Mouse (Mus musculus): ENCODE results near the gene Upk3bl.
"Not testable (repeated sequence)": the region's sequence is repeated elsewhere in the genome, so short reads cannot be mapped to it uniquely, and the experiment has no call there.

- not testable (repeated sequence) for TF ChIP-seq ELF1 (IDR thresholded peaks at IDR 0.05; ENCODE audit: low read depth, low read length); CTCF (conservative IDR thresholded peaks at IDR 0.05 in 1 of 2, IDR thresholded peaks at IDR 0.05 in 1 of 2; ENCODE audit: low read depth in 2 of 2, low read length in 2 of 2); RAD21 (IDR thresholded peaks at IDR 0.05; ENCODE audit: low read depth, low read length); RCOR1 (conservative IDR thresholded peaks at IDR 0.05; ENCODE audit: low read depth, low read length); USF1 (IDR thresholded peaks at IDR 0.05; ENCODE audit: low read depth, low read length); TCF12 (IDR thresholded peaks at IDR 0.05; ENCODE audit: low read depth, low read length); POLR2A (IDR thresholded peaks at IDR 0.05; ENCODE audit: low read depth, low read length); EP300 (IDR thresholded peaks at IDR 0.05; ENCODE audit: low read length); ZC3H11A (IDR thresholded peaks at IDR 0.05; ENCODE audit: low read depth, low read length)
Measured at GRCm38 (mm10) chr5:136066404-136067148, 12.3 kb downstream of the Upk3bl start.

All from CH12.LX (cell line).